Mouse (Mus musculus): ENCODE measurements around the gene Rpl11. TPM values are rescaled to one million over a fixed set of nuclear protein-coding genes. Genes with fewer than 3 reads are reported as not detected.
A peak's percentile ranks its signal among the peaks of the same experiment; 100 is the strongest.

The Rpl11 gene
- polyA plus RNA-seq, 1 experiment from 2014 or later = 260 TPM

GRCm38 (mm10) chr4:136088364-136088763, 35.1 kb upstream of the Rpl11 start:
- no peak overlapping the region for H3K4me2 ChIP-seq (ENCODE audit: low read depth, low read length)
- peak overlapping the region; percentile 67 for H3K27ac ChIP-seq (ENCODE audit: low read depth)
- H3K4me1 ChIP-seq (ENCODE audit: insufficient read depth) = no peaks in the 10 kb centered on the region
- TF ChIP-seq CTCF (IDR thresholded peaks at IDR 0.05; ENCODE audit: low read depth) (no peak), EP300 (IDR thresholded peaks at IDR 0.05; ENCODE audit: low read depth) (no peak)
- 51% methylated on average over 5 of the region's 5 CpGs for WGBS (ENCODE audit: insufficient replicate concordance)
- H3K4me3 ChIP-seq (ENCODE audit: low read depth, low read length) = no peak overlapping the region
- H3K9me3 ChIP-seq (ENCODE audit: low read length) = no peaks in the 10 kb centered on the region
- H3K36me3 ChIP-seq (replicated peaks; ENCODE audit: insufficient read depth, low read length) = no peaks in the 10 kb centered on the region
- no peaks in the 10 kb centered on the region for H3K27me3 ChIP-seq (ENCODE audit: insufficient read depth, low read length)
- DNase-seq = no peak
- no peak for ATAC-seq
- no peak overlapping the region for H3K9ac ChIP-seq (replicated peaks)

DNA sequence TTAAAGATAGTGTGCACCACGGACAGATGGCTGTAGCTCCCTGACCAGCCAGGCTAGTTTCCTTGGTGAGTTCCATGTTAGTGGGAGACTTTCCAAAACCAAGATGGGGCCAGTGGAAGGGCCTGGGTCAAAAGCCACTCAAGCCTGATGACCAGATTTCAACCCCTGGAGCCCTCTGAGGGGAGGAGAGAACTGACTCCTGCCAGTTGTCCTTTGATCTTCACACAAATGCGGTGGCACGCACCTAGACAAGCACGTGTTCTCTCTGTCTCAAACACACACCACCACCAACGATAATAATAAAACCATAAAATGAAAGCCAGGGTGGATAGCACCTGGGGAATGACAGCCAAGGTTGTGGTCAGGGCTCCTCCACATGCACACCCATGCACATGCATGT, 34.0 kb upstream of the Rpl11 start:
- WGBS (ENCODE audit: insufficient replicate concordance) = 76% methylated on average over 5 of the region's 5 CpGs
- Histone ChIP-seq H3K9ac (replicated peaks) (no peak overlapping the region), H3K4me2 (ENCODE audit: low read depth, low read length) (no peak overlapping the region), H3K27ac (ENCODE audit: low read depth) (no peak overlapping the region), H3K27me3 (ENCODE audit: insufficient read depth, low read length) (peaks cover 2% of the 10 kb centered on the region; the same call in 1 of the 2 replicates), H3K9me3 (ENCODE audit: low read length) (no peaks in the 10 kb centered on the region), H3K36me3 (replicated peaks; ENCODE audit: insufficient read depth, low read length) (no peaks in the 10 kb centered on the region), H3K4me3 (ENCODE audit: low read depth, low read length) (no peak overlapping the region), H3K4me1 (ENCODE audit: insufficient read depth) (no peaks in the 10 kb centered on the region)
- ATAC-seq (no peak), DNase-seq (no peak)
- TF ChIP-seq EP300 (IDR thresholded peaks at IDR 0.05; ENCODE audit: low read depth) (no peak), CTCF (IDR thresholded peaks at IDR 0.05; ENCODE audit: low read depth) (no peak)

DNA sequence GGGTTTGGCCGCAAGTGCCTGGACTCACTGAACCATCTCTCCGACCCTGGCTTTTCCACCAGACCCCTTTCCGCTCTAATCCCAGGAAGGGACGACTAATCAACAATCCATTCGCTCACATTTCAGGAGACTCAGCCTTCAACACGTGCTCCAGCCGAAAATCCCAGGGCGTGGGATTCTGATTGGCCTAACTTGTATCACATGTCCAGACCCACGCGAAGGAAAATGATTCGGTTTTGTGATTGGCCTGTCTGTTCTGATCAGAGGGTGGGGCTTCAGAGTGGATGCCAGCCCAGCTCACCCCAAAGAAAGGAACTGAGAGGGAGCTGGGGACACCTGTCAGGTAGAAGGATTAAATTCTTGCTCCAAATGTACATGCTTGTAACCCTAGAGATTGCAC, 31.6 kb upstream of the Rpl11 start:
- no peak overlapping the region for H3K9ac ChIP-seq (replicated peaks)
- H3K36me3 ChIP-seq (replicated peaks; ENCODE audit: insufficient read depth, low read length) = no peaks in the 10 kb centered on the region
- ATAC-seq = no peak
- H3K9me3 ChIP-seq (ENCODE audit: low read length) = no peaks in the 10 kb centered on the region
- H3K4me2 ChIP-seq (ENCODE audit: low read depth, low read length) = no peak overlapping the region
- no peak for TF ChIP-seq EP300 (IDR thresholded peaks at IDR 0.05; ENCODE audit: low read depth)
- no peak for TF ChIP-seq CTCF (IDR thresholded peaks at IDR 0.05; ENCODE audit: low read depth)
- H3K4me3 ChIP-seq (ENCODE audit: low read depth, low read length) = no peak overlapping the region
- no peak overlapping the region for H3K27ac ChIP-seq (ENCODE audit: low read depth)
- peaks cover 22% of the 10 kb centered on the region for H3K27me3 ChIP-seq (ENCODE audit: insufficient read depth, low read length)
- 85% methylated on average over 11 of the region's 11 CpGs for WGBS (ENCODE audit: insufficient replicate concordance)
- DNase-seq = no peak
- H3K4me1 ChIP-seq (ENCODE audit: insufficient read depth) = no peaks in the 10 kb centered on the region

DNA sequence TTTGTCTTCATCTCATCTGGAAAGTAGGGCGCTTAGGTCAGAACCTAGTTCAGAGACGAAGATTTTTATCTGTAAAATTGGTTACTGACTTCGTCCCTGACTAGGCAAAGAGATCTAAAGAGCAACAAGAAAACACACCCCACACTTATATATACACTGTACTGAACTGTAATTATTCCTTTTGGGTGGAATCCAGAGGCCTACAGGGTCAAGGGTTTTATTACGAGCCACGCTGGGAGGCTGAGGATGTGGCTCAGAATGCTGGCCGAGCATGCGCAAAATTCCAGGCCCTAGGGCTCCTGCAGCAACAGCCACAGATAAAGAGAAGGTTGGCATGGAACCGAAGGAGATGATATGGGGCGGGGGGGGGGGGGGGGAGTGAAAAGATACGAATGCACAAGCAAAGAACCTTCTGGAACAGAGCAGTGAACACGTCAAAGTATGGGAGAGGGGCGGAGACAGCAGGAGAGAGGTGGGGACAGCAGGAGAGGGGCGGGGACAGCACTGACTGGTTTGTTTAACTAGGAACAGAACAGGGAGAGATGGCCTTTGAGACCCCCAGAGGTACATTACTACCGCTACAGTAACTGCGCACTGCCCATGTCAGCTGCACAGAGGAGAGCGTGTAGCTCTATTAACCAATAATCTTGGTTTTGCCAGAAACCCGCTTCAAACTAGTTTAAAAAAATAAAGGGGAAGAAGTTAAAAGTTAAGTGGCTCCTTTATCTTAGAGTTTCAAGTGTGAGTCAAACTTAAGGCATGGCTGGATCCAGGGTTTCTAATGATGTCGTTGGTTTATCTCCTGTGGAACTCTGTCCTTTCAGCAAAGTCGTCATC, 30.3 kb upstream of the Rpl11 start:
- no peak overlapping the region for H3K4me2 ChIP-seq (ENCODE audit: low read depth, low read length)
- no peak overlapping the region for H3K9ac ChIP-seq (replicated peaks)
- H3K36me3 ChIP-seq (replicated peaks; ENCODE audit: insufficient read depth, low read length) = no peaks in the 10 kb centered on the region
- 74% methylated on average over 18 of the region's 19 CpGs for WGBS (ENCODE audit: insufficient replicate concordance)
- TF ChIP-seq CTCF (IDR thresholded peaks at IDR 0.05; ENCODE audit: low read depth) (no peak), EP300 (IDR thresholded peaks at IDR 0.05; ENCODE audit: low read depth) (no peak)
- H3K4me3 ChIP-seq (ENCODE audit: low read depth, low read length) = no peak overlapping the region
- H3K27me3 ChIP-seq (ENCODE audit: insufficient read depth, low read length) = peaks cover 25% of the 10 kb centered on the region
- H3K9me3 ChIP-seq (ENCODE audit: low read length) = no peaks in the 10 kb centered on the region
- no peak overlapping the region for H3K27ac ChIP-seq (ENCODE audit: low read depth)
- H3K4me1 ChIP-seq (ENCODE audit: insufficient read depth) = no peaks in the 10 kb centered on the region
- DNase-seq = no peak
- no peak for ATAC-seq

- TF ChIP-seq EP300 (IDR thresholded peaks at IDR 0.05; ENCODE audit: low read depth) (no peak), CTCF (IDR thresholded peaks at IDR 0.05; ENCODE audit: low read depth) (no peak)
- Histone ChIP-seq H3K27me3 (ENCODE audit: insufficient read depth, low read length) (peaks cover 25% of the 10 kb centered on the region), H3K4me1 (ENCODE audit: insufficient read depth) (no peaks in the 10 kb centered on the region), H3K36me3 (replicated peaks; ENCODE audit: insufficient read depth, low read length) (no peaks in the 10 kb centered on the region), H3K9me3 (ENCODE audit: low read length) (no peaks in the 10 kb centered on the region), H3K4me3 (ENCODE audit: low read depth, low read length) (0 out of 2 replicates have a peak overlapping the region, but pooled peaks have one; percentile 9), H3K9ac (replicated peaks) (no peak overlapping the region), H3K4me2 (ENCODE audit: low read depth, low read length) (peak overlapping the region; percentile 6; the same call in 1 of the 2 replicates), H3K27ac (ENCODE audit: low read depth) (no peak overlapping the region)
- 6% methylated on average over 26 of the region's 28 CpGs for WGBS (ENCODE audit: insufficient replicate concordance)
- no peak for DNase-seq
- ATAC-seq = peak; percentile 41
These were observed 28.5 kb upstream of the Rpl11 start for GRCm38 (mm10) chr4:136081729-136082128.

DNA sequence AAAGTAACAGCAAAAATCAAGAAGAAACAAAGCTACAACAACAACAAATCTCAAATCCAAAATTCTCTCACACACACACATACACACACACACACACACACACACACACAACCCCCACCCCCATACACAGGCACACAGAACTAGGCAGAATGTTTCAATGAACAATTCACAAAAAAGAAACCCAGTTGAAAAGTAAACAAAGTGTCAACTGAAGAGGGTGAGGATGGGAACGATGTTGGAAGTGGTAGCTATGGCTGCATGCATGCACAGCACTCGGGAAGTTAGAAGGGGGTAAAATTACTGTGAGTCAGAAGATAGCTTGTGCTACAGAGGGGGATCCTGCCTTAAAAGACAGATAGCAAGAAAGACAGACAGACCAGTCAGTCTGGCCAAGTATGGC, 25.4 kb upstream of the Rpl11 start:
- 47% methylated on average over 2 of the region's 2 CpGs for WGBS (ENCODE audit: insufficient replicate concordance)

More for the DNA sequence above, 25.4 kb upstream of the Rpl11 start:
- no peak overlapping the region for H3K27ac ChIP-seq (ENCODE audit: low read depth)
- H3K36me3 ChIP-seq (replicated peaks; ENCODE audit: insufficient read depth, low read length) = no peaks in the 10 kb centered on the region
- no peak overlapping the region for H3K4me2 ChIP-seq (ENCODE audit: low read depth, low read length)
- TF ChIP-seq CTCF (IDR thresholded peaks at IDR 0.05; ENCODE audit: low read depth) = no peak
- TF ChIP-seq EP300 (IDR thresholded peaks at IDR 0.05; ENCODE audit: low read depth) = no peak
- H3K27me3 ChIP-seq (ENCODE audit: insufficient read depth, low read length) = peaks cover 25% of the 10 kb centered on the region
- ATAC-seq (no peak), DNase-seq (no peak)
- no peaks in the 10 kb centered on the region for H3K9me3 ChIP-seq (ENCODE audit: low read length)
- H3K4me1 ChIP-seq (ENCODE audit: insufficient read depth) = no peaks in the 10 kb centered on the region
- no peak overlapping the region for H3K9ac ChIP-seq (replicated peaks)
- no peak overlapping the region for H3K4me3 ChIP-seq (ENCODE audit: low read depth, low read length)
